Mouse (Mus musculus) kidney, postnatal 0 days (tissue): ENCODE results near the gene Tgif2. TPM values are rescaled to one million over a fixed set of nuclear protein-coding genes. Genes with fewer than 3 reads are reported as not detected.
A peak's percentile ranks its signal among the peaks of the same experiment; 100 is the strongest.
"Not testable (repeated sequence)": the region's sequence is repeated elsewhere in the genome, so short reads cannot be mapped to it uniquely, and the experiment has no call there.

Experiments
- ATAC-seq: fragments of 200-750 bp; cut with Nextera tagmentation; replicated peaks from 2 replicates; pipeline ENCODE4 v1.8.0; 2017; ENCODE audit warnings: low read depth, moderate number of reproducible peaks, moderate TSS enrichment, moderate library complexity; ENCODE audit not compliant: low FRiP score
- DNase-seq: peaks from one replicate; pipeline ENCODE4 v3.0.0-alpha.2; 2016; ENCODE audit warnings: low spot score
- H3K27ac ChIP-seq: fragments of 300-500 bp; sonication (generic); 2 replicates; pipeline ENCODE4 v1.5.1; 2014; ENCODE audit warnings: mild to moderate bottlenecking
- H3K27me3 ChIP-seq: fragments of 300-500 bp; sonication (generic); 2 replicates; pipeline ENCODE4 v1.6.1; 2014; ENCODE audit warnings: low read length, mixed read lengths; ENCODE audit not compliant: insufficient read depth
- H3K36me3 ChIP-seq: fragments of 300-500 bp; sonication (generic); 2 replicates; pipeline ENCODE4 v1.6.1; 2014; ENCODE audit warnings: low read length, mixed read lengths; ENCODE audit not compliant: insufficient read depth
- H3K4me1 ChIP-seq: fragments of 300-500 bp; sonication (generic); replicated peaks from 2 replicates; pipeline ENCODE4 v1.6.1; 2014; ENCODE audit warnings: antibody characterized with exemption, low read length, mixed read lengths; ENCODE audit not compliant: insufficient read depth
- H3K4me2 ChIP-seq: fragments of 300-500 bp; sonication (generic); 2 replicates; pipeline ENCODE4 v1.6.1; 2014; ENCODE audit warnings: mild to moderate bottlenecking, low read length, moderate library complexity, mixed read lengths
- H3K4me3 ChIP-seq: fragments of 300-500 bp; sonication (generic); replicated peaks from 2 replicates; pipeline ENCODE4 v1.5.1; 2014; ENCODE audit warnings: low read depth, low read length
- H3K9ac ChIP-seq: fragments of 300-500 bp; sonication (generic); 2 replicates; pipeline ENCODE4 v1.6.1; 2014; ENCODE audit warnings: low read depth, low read length
- H3K9me3 ChIP-seq: fragments of 300-500 bp; sonication (generic); replicated peaks from 2 replicates; pipeline ENCODE4 v1.6.1; 2016; ENCODE audit warnings: low read length, inconsistent platforms, mixed read lengths
- CTCF ChIP-seq: IDR thresholded peaks from 2 replicates; pipeline ENCODE4 v1.5.1; 2016; ENCODE audit warnings: antibody characterized with exemption, low read depth, mild to moderate bottlenecking, moderate library complexity
- WGBS: fragments of 180-500 bp; shearing (Covaris S2); extraction: QIAGEN DNeasy Blood & Tissue Kit; methylation state at CpG from one replicate; pipeline ENCODE4 v1.1.7; 2014; 5-methylcytosine and 5-hydroxymethylcytosine counted together
- polyA plus RNA-seq: library from polyadenylated mRNA; unstranded; fragments of >200 nt; fragmentation: Nextera tagmentation; extraction: Ambion mirVana; gene quantifications from 2 replicates; pipeline ENCODE4 v1.2.1, GENCODE M21; 2015

Gene Tgif2
- polyA plus RNA-seq, 1 experiment from 2014 or later: 38.2 TPM

GRCm38 (mm10) chr2:156879541-156879940 lies 39.7 kb downstream of the Tgif2 start:
- H3K4me1 ChIP-seq: no peaks in the 10 kb centered on the region
- WGBS: 92% methylated on average over 3 of the region's 3 CpGs
- no peak overlapping the region for H3K9ac ChIP-seq
- no peak for ATAC-seq
- no peak overlapping the region for H3K4me3 ChIP-seq
- DNase-seq: no peak
- H3K27me3 ChIP-seq: no peaks in the 10 kb centered on the region
- H3K4me2 ChIP-seq: no peak overlapping the region
- peaks cover 5% of the 10 kb centered on the region; the same call in 1 of the 2 replicates for H3K36me3 ChIP-seq
- no peak overlapping the region for H3K27ac ChIP-seq
- H3K9me3 ChIP-seq: no peaks in the 10 kb centered on the region
- TF ChIP-seq CTCF: no peak

- Histone ChIP-seq H3K36me3 (no peaks in the 10 kb centered on the region), H3K9me3 (no peaks in the 10 kb centered on the region), H3K9ac (no peak overlapping the region), H3K4me2 (no peak overlapping the region), H3K4me1 (no peaks in the 10 kb centered on the region), H3K4me3 (no peak overlapping the region), H3K27me3 (no peaks in the 10 kb centered on the region), H3K27ac (no peak overlapping the region)
- 40% methylated on average over 10 of the region's 10 CpGs for WGBS
- no peak for DNase-seq
- no peak for TF ChIP-seq CTCF
- ATAC-seq: no peak
Observed at GRCm38 (mm10) chr2:156882431-156883001, 42.7 kb downstream of the Tgif2 start.

- Histone ChIP-seq H3K36me3 (no peaks in the 10 kb centered on the region), H3K4me2 (no peak overlapping the region), H3K4me3 (no peak overlapping the region), H3K4me1 (no peaks in the 10 kb centered on the region), H3K9me3 (no peaks in the 10 kb centered on the region), H3K9ac (no peak overlapping the region), H3K27me3 (no peaks in the 10 kb centered on the region), H3K27ac (no peak overlapping the region)
- TF ChIP-seq CTCF: no peak
- DNase-seq (no peak), ATAC-seq (no peak)
- 86% methylated on average over 10 of the region's 10 CpGs for WGBS
Observed at GRCm38 (mm10) chr2:156884396-156885211, 44.8 kb downstream of the Tgif2 start.

- not testable (repeated sequence) for H3K4me2 ChIP-seq, H3K4me1 ChIP-seq, H3K36me3 ChIP-seq, H3K27ac ChIP-seq, H3K27me3 ChIP-seq, ATAC-seq, H3K4me3 ChIP-seq, DNase-seq, H3K9ac ChIP-seq, H3K9me3 ChIP-seq
- peak; percentile 20; the same call in 1 of the 2 replicates for TF ChIP-seq CTCF
- 60% methylated on average over 2 of the region's 2 CpGs for WGBS
Observed at GRCm38 (mm10) chr2:156885666-156886065, 45.9 kb downstream of the Tgif2 start.

GRCm38 (mm10) chr2:156886084-156886631 lies 46.4 kb downstream of the Tgif2 start:
- DNase-seq: no peak
- no peaks in the 10 kb centered on the region for H3K36me3 ChIP-seq
- no peak overlapping the region for H3K27ac ChIP-seq
- H3K4me3 ChIP-seq: no peak overlapping the region
- H3K9me3 ChIP-seq: no peaks in the 10 kb centered on the region
- TF ChIP-seq CTCF: no peak
- ATAC-seq: no peak
- H3K9ac ChIP-seq: no peak overlapping the region
- 78% methylated on average over 10 of the region's 10 CpGs for WGBS
- no peak overlapping the region for H3K4me2 ChIP-seq
- H3K4me1 ChIP-seq: no peaks in the 10 kb centered on the region
- no peaks in the 10 kb centered on the region for H3K27me3 ChIP-seq

GRCm38 (mm10) chr2:156887017-156887416 lies 47.2 kb downstream of the Tgif2 start, which contains the start of gene Sla2:
TSS of gene Sla2 (minus strand) at chr2:156887192.
- no peak within 1 kb of the TSS for H3K27ac ChIP-seq
- WGBS: 55% methylated on average over 6 of the region's 6 CpGs

More at GRCm38 (mm10) chr2:156887017-156887416, 47.2 kb downstream of the Tgif2 start, which contains the start of gene Sla2:
- Histone ChIP-seq H3K4me1 (no peaks in the 10 kb centered on the region), H3K4me2 (no peak within 1 kb of the TSS), H3K9ac (no peak within 1 kb of the TSS), H3K27me3 (no peaks in the 10 kb centered on the region), H3K4me3 (no peak within 1 kb of the TSS), H3K36me3 (no peaks in the 10 kb centered on the region), H3K9me3 (no peaks in the 10 kb centered on the region)
- DNase-seq (no peak), ATAC-seq (no peak)
- no peak for TF ChIP-seq CTCF
